Mouse (Mus musculus) cerebellum, adult 2 months (tissue): ENCODE data around the gene Ppp1r9b.

Experiments
- CTCF ChIP-seq: fragments of 200-500 bp; IDR thresholded peaks from 2 replicates; pipeline ENCODE4 v1.5.1; 2011; ENCODE audit warnings: low read depth, mild to moderate bottlenecking, control low read depth, low read length, moderate library complexity, borderline replicate concordance; ENCODE audit not compliant: insufficient read depth
- POLR2A ChIP-seq: fragments of 200-500 bp; IDR thresholded peaks from 2 replicates; pipeline ENCODE4 v1.6.1; 2011; ENCODE audit warnings: low read length, control low read depth, borderline replicate concordance; ENCODE audit not compliant: insufficient read depth

DNA sequence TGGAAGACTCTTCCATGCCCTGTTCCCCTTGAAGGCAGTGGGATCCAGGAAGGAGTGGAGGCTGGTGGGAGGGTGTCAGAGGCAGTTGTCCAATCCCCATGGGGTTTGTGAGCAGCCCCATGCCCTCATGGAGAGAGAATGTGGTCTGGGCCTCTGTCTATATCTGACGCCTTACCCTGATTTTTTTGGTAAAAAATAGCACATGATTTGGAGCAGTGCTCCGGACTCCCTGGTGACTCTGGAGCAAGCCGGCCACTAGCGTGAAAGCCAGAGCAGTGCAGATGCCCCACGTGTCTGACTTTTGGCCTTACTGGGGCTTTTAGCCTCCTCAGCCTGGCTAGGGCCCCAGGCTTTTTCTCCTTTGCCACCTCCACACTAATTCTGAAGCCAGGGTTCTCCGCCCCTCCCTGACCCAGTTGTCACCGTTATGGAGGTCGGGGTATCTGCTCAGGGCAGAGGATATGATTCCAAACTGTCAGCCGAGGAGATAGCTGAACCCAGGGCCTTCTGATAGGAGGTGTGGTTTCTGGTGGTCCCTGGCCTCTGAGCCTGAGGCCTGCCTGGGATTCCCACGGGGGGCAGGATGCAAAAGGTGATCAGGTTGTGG is 3.5 kb downstream of the Ppp1r9b start:
- TF ChIP-seq POLR2A (no peak), CTCF (no peak)
